Mouse (Mus musculus) heart, postnatal 0 days (tissue): ENCODE measurements around the gene Ciao2a. TPM values are rescaled to one million over a fixed set of nuclear protein-coding genes. Genes with fewer than 3 reads are reported as not detected.

Experiments
- ATAC-seq: fragments of 200-750 bp; cut with Nextera tagmentation; 2 replicates; pipeline ENCODE4 v1.8.0; 2017; ENCODE audit warnings: low read depth, moderate number of reproducible peaks, moderate library complexity; ENCODE audit not compliant: insufficient read depth
- DNase-seq: peaks from one replicate; pipeline ENCODE4 v3.0.0-alpha.2; 2016; ENCODE audit warnings: low spot score
- H3K27ac ChIP-seq: fragments of 300-500 bp; sonication (generic); 2 replicates; pipeline ENCODE4 v1.5.1; 2014; ENCODE audit warnings: low read depth, mild to moderate bottlenecking
- H3K27me3 ChIP-seq: fragments of 300-500 bp; sonication (generic); 2 replicates; pipeline ENCODE4 v1.6.1; 2014; ENCODE audit warnings: low read length, mixed read lengths; ENCODE audit not compliant: control insufficient read depth, insufficient read depth
- H3K36me3 ChIP-seq: fragments of 300-500 bp; sonication (generic); replicated peaks from 2 replicates; pipeline ENCODE4 v1.6.1; 2014; ENCODE audit warnings: low read length, mixed read lengths; ENCODE audit not compliant: control insufficient read depth, insufficient read depth
- H3K4me1 ChIP-seq: fragments of 300-500 bp; sonication (generic); 2 replicates; pipeline ENCODE4 v1.6.1; 2014; ENCODE audit warnings: antibody characterized with exemption; ENCODE audit not compliant: control insufficient read depth, insufficient read depth
- H3K4me2 ChIP-seq: fragments of 300-500 bp; sonication (generic); 2 replicates; pipeline ENCODE4 v1.6.1; 2014; ENCODE audit warnings: low read depth, mild to moderate bottlenecking, low read length, moderate library complexity
- H3K4me3 ChIP-seq: fragments of 300-500 bp; sonication (generic); 2 replicates; pipeline ENCODE4 v1.5.1; 2014; ENCODE audit warnings: low read depth, low read length
- H3K9ac ChIP-seq: fragments of 300-500 bp; sonication (generic); replicated peaks from 2 replicates; pipeline ENCODE4 v1.6.1; 2014; ENCODE audit warnings: low read depth, low read length, mixed read lengths
- H3K9me3 ChIP-seq: fragments of 300-500 bp; sonication (generic); replicated peaks from 2 replicates; pipeline ENCODE4 v1.6.1; 2016; ENCODE audit warnings: low read length; ENCODE audit not compliant: control insufficient read depth
- CTCF ChIP-seq: IDR thresholded peaks from 2 replicates; pipeline ENCODE4 v1.5.1; 2016; ENCODE audit warnings: antibody characterized with exemption, control low read depth, low read depth
- EP300 ChIP-seq: IDR thresholded peaks from 2 replicates; pipeline ENCODE4 v1.6.1; 2016; ENCODE audit warnings: antibody characterized with exemption, low read depth
- WGBS: fragments of 180-500 bp; shearing (Covaris S2); extraction: QIAGEN DNeasy Blood & Tissue Kit; methylation state at CpG from one replicate; pipeline ENCODE4 v1.1.7; 2014; 5-methylcytosine and 5-hydroxymethylcytosine counted together
- polyA plus RNA-seq: library from polyadenylated mRNA; unstranded; fragments of >200 nt; fragmentation: Nextera tagmentation; extraction: Ambion mirVana; gene quantifications from 2 replicates; pipeline ENCODE4 v1.2.1, GENCODE M21; 2015
- total RNA-seq: library from RNA; depleted of rRNA; stranded (reverse); fragments of >200 nt; gene quantifications from 2 replicates; pipeline ENCODE4 v1.2.3, GENCODE M21; 2014; ENCODE audit warnings: low replicate concordance

Ciao2a gene
- total and polyA plus RNA-seq, 2 experiments from 2014 or later = 74.2 to 154 TPM

GRCm38 (mm10) chr9:66092664-66093063, 33.7 kb upstream of the Ciao2a start:
- Histone ChIP-seq H3K36me3 (peaks cover 95% of the 10 kb centered on the region), H3K9me3 (no peaks in the 10 kb centered on the region), H3K4me3 (no peak overlapping the region), H3K4me1 (no peaks in the 10 kb centered on the region), H3K9ac (no peak overlapping the region), H3K27me3 (no peaks in the 10 kb centered on the region), H3K4me2 (no peak overlapping the region), H3K27ac (no peak overlapping the region)
- no peak for TF ChIP-seq CTCF
- TF ChIP-seq EP300 = no peak
- no peak for DNase-seq
- 45% methylated on average over 2 of the region's 2 CpGs for WGBS
- no peak for ATAC-seq

- TF ChIP-seq EP300 = no peak
- TF ChIP-seq CTCF = no peak
- no peaks in the 10 kb centered on the region for H3K9me3 ChIP-seq
- 91% methylated on average over 8 of the region's 8 CpGs for WGBS
- ATAC-seq (no peak), DNase-seq (no peak)
- H3K36me3 ChIP-seq = peaks cover 79% of the 10 kb centered on the region
- H3K4me1 ChIP-seq = no peaks in the 10 kb centered on the region
- no peak overlapping the region for H3K4me2 ChIP-seq
- H3K27ac ChIP-seq = no peak overlapping the region
- no peaks in the 10 kb centered on the region for H3K27me3 ChIP-seq
- H3K9ac ChIP-seq = no peak overlapping the region
- no peak overlapping the region for H3K4me3 ChIP-seq
Measured at GRCm38 (mm10) chr9:66101577-66101976, 24.8 kb upstream of the Ciao2a start.

GRCm38 (mm10) chr9:66102668-66103067, 23.7 kb upstream of the Ciao2a start:
- ATAC-seq (no peak), DNase-seq (no peak)
- Histone ChIP-seq H3K9ac (no peak overlapping the region), H3K9me3 (no peaks in the 10 kb centered on the region), H3K4me3 (no peak overlapping the region), H3K27ac (no peak overlapping the region), H3K4me1 (no peaks in the 10 kb centered on the region), H3K36me3 (peaks cover 77% of the 10 kb centered on the region), H3K27me3 (no peaks in the 10 kb centered on the region), H3K4me2 (no peak overlapping the region)
- TF ChIP-seq CTCF = no peak
- TF ChIP-seq EP300 = no peak
- WGBS = 92% methylated on average over 6 of the region's 6 CpGs

GRCm38 (mm10) chr9:66104601-66105000, 21.8 kb upstream of the Ciao2a start:
- no peak for DNase-seq
- H3K9ac ChIP-seq = no peak overlapping the region
- H3K27ac ChIP-seq = no peak overlapping the region
- H3K36me3 ChIP-seq = peaks cover 80% of the 10 kb centered on the region
- no peak overlapping the region for H3K4me3 ChIP-seq
- no peak for TF ChIP-seq CTCF
- TF ChIP-seq EP300 = no peak
- no peaks in the 10 kb centered on the region for H3K9me3 ChIP-seq
- no peak for ATAC-seq
- no peaks in the 10 kb centered on the region for H3K27me3 ChIP-seq
- H3K4me2 ChIP-seq = no peak overlapping the region
- no peaks in the 10 kb centered on the region for H3K4me1 ChIP-seq
- WGBS = 93% methylated on average over 4 of the region's 4 CpGs

GRCm38 (mm10) chr9:66105168-66105567, 21.2 kb upstream of the Ciao2a start:
- ATAC-seq = no peak
- WGBS = 92% methylated on average over 8 of the region's 8 CpGs
- H3K9me3 ChIP-seq = no peaks in the 10 kb centered on the region
- H3K4me3 ChIP-seq = no peak overlapping the region
- no peaks in the 10 kb centered on the region for H3K4me1 ChIP-seq
- no peak overlapping the region for H3K4me2 ChIP-seq
- H3K36me3 ChIP-seq = peaks cover 77% of the 10 kb centered on the region
- no peaks in the 10 kb centered on the region for H3K27me3 ChIP-seq
- DNase-seq = no peak
- TF ChIP-seq CTCF (no peak), EP300 (no peak)
- H3K9ac ChIP-seq = no peak overlapping the region
- H3K27ac ChIP-seq = no peak overlapping the region

GRCm38 (mm10) chr9:66109574-66109973, 16.8 kb upstream of the Ciao2a start:
- no peak for TF ChIP-seq CTCF
- no peak for TF ChIP-seq EP300
- peaks cover 50% of the 10 kb centered on the region for H3K36me3 ChIP-seq

More at GRCm38 (mm10) chr9:66109574-66109973, 16.8 kb upstream of the Ciao2a start:
- WGBS = 100% methylated on average over 1 of the region's 1 CpGs
- H3K27me3 ChIP-seq = no peaks in the 10 kb centered on the region
- H3K4me2 ChIP-seq = no peak overlapping the region
- ATAC-seq = no peak
- H3K27ac ChIP-seq = no peak overlapping the region
- H3K4me1 ChIP-seq = no peaks in the 10 kb centered on the region
- H3K4me3 ChIP-seq = no peak overlapping the region
- H3K9ac ChIP-seq = no peak overlapping the region
- H3K9me3 ChIP-seq = no peaks in the 10 kb centered on the region
- no peak for DNase-seq
